Comparison of ENCODE assay signal across 20 mouse cellular contexts in genomic region chr13:10044084-10044483, GRCm38 (mm10).
DNase-seq lines count a peak whose midpoint lies in the region; ATAC-seq and TF ChIP-seq lines count a peak whose summit lies in the region.
"Had no signal": no experiment of that assay in that cellular context is flagged by ENCODE, and none has a peak within 500 bp of the region (broad histone marks: within the 10 kb centered on the region; RNA-seq: fewer than 3 reads in every experiment).

No protein-coding gene starts in this region.

- H3K79me2 ChIP-seq in CH12.LX (replicated peaks; ENCODE audit: control insufficient read depth, extremely low read depth, insufficient read depth, poor library complexity, severe bottlenecking), result no peaks in the 10 kb centered on the region

- H3K9ac ChIP-seq in heart, embryonic 12.5 days, result no peak overlapping the region
- no peak overlapping the region for H3K9ac ChIP-seq in CH12.LX (ENCODE audit: insufficient read depth, low read depth)
- H3K9ac ChIP-seq in midbrain, embryonic 15.5 days, result no peak overlapping the region
- H3K9ac ChIP-seq: embryonic facial prominence, embryonic 13.5 days; limb, embryonic 15.5 days; midbrain, embryonic 12.5 days had no signal

- no peak; the same call in 1 of the 2 replicates for TF ChIP-seq EP300 in CH12.LX (IDR thresholded peaks at IDR 0.05; ENCODE audit: low read length)

- no peaks in the 10 kb centered on the region for H3K27me3 ChIP-seq in heart, embryonic 12.5 days (replicated peaks)
- H3K27me3 ChIP-seq in CH12.LX (replicated peaks), result no peaks in the 10 kb centered on the region
- no peaks in the 10 kb centered on the region for H3K27me3 ChIP-seq in kidney, adult 2 months (replicated peaks; ENCODE audit: control insufficient read depth, insufficient read depth, low read length)
- no peaks in the 10 kb centered on the region for H3K27me3 ChIP-seq in midbrain, embryonic 15.5 days (replicated peaks)
- H3K27me3 ChIP-seq: embryonic facial prominence, embryonic 13.5 days; limb, embryonic 15.5 days; midbrain, embryonic 12.5 days had no signal

- no peak for TF ChIP-seq POLR2A in CH12.LX (IDR thresholded peaks at IDR 0.05; ENCODE audit: low read depth, low read length)
- TF ChIP-seq POLR2A in kidney, adult 2 months (IDR thresholded peaks at IDR 0.05; ENCODE audit: low read depth, low read length), result no peak

- H3K4me1 ChIP-seq in heart, embryonic 12.5 days (replicated peaks), result peaks cover 14% of the 10 kb centered on the region
- peaks cover 2 to 7% of the 10 kb centered on the region in 2 experiments; a peak in 3 of 4 replicates for H3K4me1 ChIP-seq in CH12.LX (ENCODE audit: control insufficient read depth in 1 of 2, insufficient read depth in 2 of 2)
- H3K4me1 ChIP-seq in kidney, adult 2 months (ENCODE audit: control insufficient read depth, insufficient read depth, low read length), result peaks cover 2% of the 10 kb centered on the region; the same call in 1 of the 2 replicates
- H3K4me1 ChIP-seq in midbrain, embryonic 15.5 days, result no peaks in the 10 kb centered on the region
- H3K4me1 ChIP-seq: embryonic facial prominence, embryonic 13.5 days; forebrain, embryonic 10.5 days; limb, embryonic 15.5 days; midbrain, embryonic 12.5 days had no signal

- H3K36me3 ChIP-seq in heart, embryonic 12.5 days, result no peaks in the 10 kb centered on the region
- no peaks in the 10 kb centered on the region for H3K36me3 ChIP-seq in CH12.LX (replicated peaks in 1 of 2; ENCODE audit: control insufficient read depth in 1 of 2, insufficient read depth in 1 of 2, low read length in 1 of 2)
- no peaks in the 10 kb centered on the region for H3K36me3 ChIP-seq in kidney, adult 2 months (ENCODE audit: control insufficient read depth, insufficient read depth, low read length)
- H3K36me3 ChIP-seq in midbrain, embryonic 15.5 days (replicated peaks), result no peaks in the 10 kb centered on the region
- H3K36me3 ChIP-seq: embryonic facial prominence, embryonic 13.5 days; forebrain, embryonic 10.5 days; limb, embryonic 15.5 days; midbrain, embryonic 12.5 days had no signal

- H3K9me3 ChIP-seq in heart, embryonic 12.5 days (replicated peaks), result no peaks in the 10 kb centered on the region
- no peaks in the 10 kb centered on the region for H3K9me3 ChIP-seq in CH12.LX (replicated peaks; ENCODE audit: low read length)
- no peaks in the 10 kb centered on the region for H3K9me3 ChIP-seq in midbrain, embryonic 15.5 days
- H3K9me3 ChIP-seq: embryonic facial prominence, embryonic 13.5 days; forebrain, embryonic 10.5 days; limb, embryonic 15.5 days; midbrain, embryonic 12.5 days had no signal

- H3K27ac ChIP-seq in heart, embryonic 12.5 days (ENCODE audit: poor library complexity, severe bottlenecking), result no peak overlapping the region
- H3K27ac ChIP-seq in CH12.LX (ENCODE audit: insufficient read depth, low read depth), result no peak overlapping the region
- H3K27ac ChIP-seq in kidney, adult 2 months (ENCODE audit: insufficient read depth, low read depth, low read length), result peak overlapping the region; percentile 79; the same call in 1 of the 2 replicates
- H3K27ac ChIP-seq in midbrain, embryonic 15.5 days, result no peak overlapping the region
- H3K27ac ChIP-seq: embryonic facial prominence, embryonic 13.5 days; forebrain, embryonic 10.5 days; hindbrain, postnatal 0 days; limb, embryonic 15.5 days; midbrain, embryonic 12.5 days; stomach, postnatal 0 days had no signal

- no peak for DNase-seq in heart, adult 8-10 months (ENCODE audit: low spot score)
- DNase-seq in CH12.LX (ENCODE audit: extremely low read depth), result peak; percentile 24
- peak; percentile 70 for DNase-seq in kidney, adult 2 months
- peak; percentile 45 to 48 for DNase-seq in kidney, postnatal 36 days
- DNase-seq in frontal cortex, adult 2 months (ENCODE audit: extremely low spot score in 1 of 2, low spot score in 1 of 2), result no peak
- DNase-seq: B cell, adult 2 months; cerebellum, adult 11-12 months; cerebellum, postnatal 36 days; gastrocnemius, postnatal 25 days; lung, adult 2 months; lung, postnatal 4 days; thymus, postnatal 36 days had no signal

- in situ Hi-C loops in CH12.LX (cut with MboI; ENCODE audit: low pct_ligation_motif_present, low pct_unique_long_range_greater_than_20kb, low sequenced_read_pairs), result no loop called here

- no peak overlapping the region for H3K4me2 ChIP-seq in heart, embryonic 12.5 days
- H3K4me2 ChIP-seq in CH12.LX (ENCODE audit: insufficient read depth, low read depth, poor library complexity, severe bottlenecking), result peak overlapping the region; percentile 45; the same call in 1 of the 2 replicates
- no peak overlapping the region for H3K4me2 ChIP-seq in midbrain, embryonic 15.5 days
- H3K4me2 ChIP-seq: embryonic facial prominence, embryonic 13.5 days; limb, embryonic 15.5 days; midbrain, embryonic 12.5 days had no signal

- no peak for TF ChIP-seq CTCF in CH12.LX (conservative IDR thresholded peaks at IDR 0.05 in 1 of 2, IDR thresholded peaks at IDR 0.05 in 1 of 2; ENCODE audit: low read depth in 2 of 2, low read length in 2 of 2)
- no peak for TF ChIP-seq CTCF in kidney, adult 2 months (conservative IDR thresholded peaks at IDR 0.05; ENCODE audit: insufficient read depth, insufficient read length, low read depth, low read length)

- ATAC-seq in heart, embryonic 12.5 days (ENCODE audit: insufficient number of reproducible peaks, low FRiP score), result peak; percentile 59; the same call in 1 of the 2 replicates
- no peak for ATAC-seq in midbrain, embryonic 15.5 days (replicated peaks)
- ATAC-seq: hindbrain, postnatal 0 days had no signal

- no peak overlapping the region for H3K4me3 ChIP-seq in heart, embryonic 12.5 days
- no peak overlapping the region for H3K4me3 ChIP-seq in CH12.LX (replicated peaks in 1 of 3; ENCODE audit: low read depth in 2 of 3, low read length in 2 of 3, poor library complexity in 1 of 3)
- H3K4me3 ChIP-seq in kidney, adult 2 months (ENCODE audit: insufficient read depth, low read depth, low read length), result no peak overlapping the region
- H3K4me3 ChIP-seq in midbrain, embryonic 15.5 days, result no peak overlapping the region
- H3K4me3 ChIP-seq: embryonic facial prominence, embryonic 13.5 days; forebrain, embryonic 10.5 days; limb, embryonic 15.5 days; midbrain, embryonic 12.5 days had no signal

- dilution Hi-C loops in CH12.LX (cut with MboI; ENCODE audit: extremely low pct_ligation_motif_present, extremely low pct_unique_long_range_greater_than_20kb, low sequenced_read_pairs), result no loop called here

- TF ChIP-seq RAD21 in CH12.LX (IDR thresholded peaks at IDR 0.05; ENCODE audit: low read depth, low read length), result no peak

- 64% methylated on average over 4 of the region's 4 CpGs for WGBS in heart, embryonic 12.5 days
- WGBS in kidney, adult 2 months, result 33% methylated on average over 4 of the region's 4 CpGs
- 66% methylated on average over 4 of the region's 4 CpGs for WGBS in midbrain, embryonic 15.5 days

TF ChIP-seq in CH12.LX, 34 proteins besides CTCF, POLR2A, EP300 and RAD21:
- TF ChIP-seq JUND (conservative IDR thresholded peaks at IDR 0.05; ENCODE audit: low read depth, low read length) (no peak), HCFC1 (IDR thresholded peaks at IDR 0.05; ENCODE audit: low read depth, low read length) (no peak), ELF1 (IDR thresholded peaks at IDR 0.05; ENCODE audit: low read depth, low read length) (peak; percentile 45; the same call in 1 of the 2 replicates)

Comparison
In these comparisons a context has a peak if more than half of its experiments do, and no peak if none do; other contexts are left out.
1. DNase-seq: peak in CH12.LX (single experiment), kidney, adult 2 months (single experiment) and kidney, postnatal 36 days (2 of 2); none in heart, adult 8-10 months (single experiment) and frontal cortex, adult 2 months (0 of 2).